Comparison of ENCODE assay signal across 8 mouse cellular contexts in the genomic region with DNA sequence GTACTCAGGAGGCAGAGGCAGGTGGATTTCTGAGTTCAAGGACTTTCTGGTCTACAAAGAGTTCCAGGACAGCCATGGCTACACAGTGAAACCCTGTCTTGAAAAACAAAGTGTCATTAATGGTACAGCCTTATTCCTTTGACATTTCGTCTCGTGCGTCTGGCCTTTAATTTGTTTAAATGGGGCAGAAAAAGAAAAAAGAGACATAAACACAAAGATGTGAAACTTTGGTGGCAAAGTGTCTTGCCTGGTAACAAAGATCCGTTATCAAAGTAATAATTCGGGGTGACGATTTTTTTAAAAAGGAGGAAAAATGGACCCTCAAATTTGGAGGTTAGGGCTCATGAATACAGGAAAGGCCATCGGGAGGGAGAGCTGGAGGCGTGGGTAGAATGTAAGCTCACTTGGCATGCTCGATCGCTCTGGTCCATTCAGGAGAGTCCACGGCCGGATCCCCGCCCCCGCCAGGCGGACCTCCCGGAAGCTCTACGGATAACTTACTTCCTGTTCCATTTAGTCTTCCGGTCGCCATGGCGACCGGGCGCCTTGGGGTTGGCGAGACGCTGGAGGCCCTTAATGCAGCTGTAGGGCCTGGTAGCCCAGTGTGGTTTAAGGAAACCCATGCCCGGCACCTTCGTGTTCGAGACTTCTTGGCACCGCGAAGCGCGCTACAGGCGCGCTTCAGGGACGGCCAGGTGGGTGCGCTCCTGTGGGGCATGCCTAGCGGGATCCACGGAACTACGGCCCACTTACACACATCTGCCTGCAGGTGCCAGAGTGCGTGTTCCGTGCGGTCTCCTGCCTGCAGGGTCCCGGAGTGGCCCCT. TPM values are rescaled to one million over a fixed set of nuclear protein-coding genes. Genes with fewer than 3 reads are reported as not detected.
DNase-seq lines count a peak whose midpoint lies in the region; ATAC-seq lines count a peak whose summit lies in the region.

TSS of gene Dalrd3 (plus strand) at position 506 of the 826 bp plus-strand sequence.

- peak; percentile 53 for ATAC-seq in frontal cortex, adult (ENCODE audit: low TSS enrichment)

- peak within 1 kb of the TSS; percentile 94 for H3K27ac ChIP-seq in hindbrain, embryonic 10.5 days

- H3K36me3 ChIP-seq in hindbrain, embryonic 10.5 days, result peaks cover 57% of the 10 kb centered on the region

- H3K4me3 ChIP-seq in hindbrain, embryonic 10.5 days, result peak within 1 kb of the TSS; percentile 81

- H3K9me3 ChIP-seq in hindbrain, embryonic 10.5 days, result no peaks in the 10 kb centered on the region

- WGBS in hindbrain, embryonic 10.5 days, result 7% methylated on average over 42 of the region's 42 CpGs

- no peaks in the 10 kb centered on the region for H3K27me3 ChIP-seq in hindbrain, embryonic 10.5 days (ENCODE audit: insufficient read depth, poor library complexity, severe bottlenecking)

- peak; percentile 98 for DNase-seq in Muller cell, postnatal 12 days (ENCODE audit: inconsistent ontology term)
- peak; percentile 92 for DNase-seq in cerebellum, adult 9-10 months
- DNase-seq in hindbrain, embryonic 10.5 days (ENCODE audit: low spot score), result peak; percentile 94
- DNase-seq in layer of hippocampus, postnatal 14 days (ENCODE audit: low spot score in 2 of 2), result peak; percentile 77 to 92
- peak; percentile 95 for DNase-seq in lung, postnatal 25 days (ENCODE audit: low spot score)
- DNase-seq in retina, embryonic 14.5 days (ENCODE audit: low spot score), result peak; percentile 94
- DNase-seq in thymus, postnatal 4 days, result peak; percentile 88

- H3K4me1 ChIP-seq in hindbrain, embryonic 10.5 days (replicated peaks), result peaks cover 72% of the 10 kb centered on the region

RNA-seq across cellular contexts. Expression of gene Dalrd3, which starts in this region (rescaled TPM):
- 169 and 222 TPM in 2 replicates for polyA plus RNA-seq in hindbrain, embryonic 10.5 days (2016; fragmentation: Nextera tagmentation; extraction: Ambion mirVana)
- total RNA-seq in layer of hippocampus, postnatal 14 days (2021), result 10 to 100 TPM; 76.0 to 86.5 TPM

Comparison
In these comparisons a context has a peak if more than half of its experiments do, and no peak if none do; other contexts are left out.
1. Peak in every context shown above with its lines: DNase-seq, ATAC-seq, H3K4me3 ChIP-seq and H3K27ac ChIP-seq.